Mouse (Mus musculus) G1E (cell line): ENCODE data around the gene Gm6614. TPM values are rescaled to one million over a fixed set of nuclear protein-coding genes. Genes with fewer than 3 reads are reported as not detected.

ENCODE experiments used
- ATAC-seq: 2 replicates; pipeline ENCODE4 v1.8.0; 2016; ENCODE audit warnings: mild to moderate bottlenecking; ENCODE audit not compliant: insufficient number of reproducible peaks, poor library complexity, low FRiP score, severe bottlenecking; ENCODE audit errors: extremely low read depth
- DNase-seq: peaks from one replicate; pipeline ENCODE4 v3.0.0; 2012; ENCODE audit warnings: low spot score
- H3K27me3 ChIP-seq: 2 replicates; pipeline ENCODE4 v1.6.1; 2012; ENCODE audit warnings: mild to moderate bottlenecking, low read length, inconsistent platforms; ENCODE audit not compliant: insufficient read depth
- H3K36me3 ChIP-seq: replicated peaks from 2 replicates; pipeline ENCODE3; 2012; ENCODE audit warnings: mild to moderate bottlenecking, inconsistent platforms
- H3K4me1 ChIP-seq: 2 replicates; pipeline ENCODE4 v1.6.1; 2012; ENCODE audit warnings: low read depth, low read length, inconsistent platforms, mixed read lengths; ENCODE audit not compliant: insufficient read depth
- H3K4me3 ChIP-seq: 2 replicates; pipeline ENCODE4 v1.5.1; 2012; ENCODE audit warnings: low read depth, mild to moderate bottlenecking, inconsistent platforms, low read length, moderate library complexity, mixed read lengths
- H3K9me3 ChIP-seq: replicated peaks from 2 replicates; pipeline ENCODE4 v1.6.1; 2012; ENCODE audit warnings: inconsistent platforms
- CTCF ChIP-seq: IDR thresholded peaks from 2 replicates; pipeline ENCODE4 v1.5.1; 2012; ENCODE audit warnings: low read depth, low read length, inconsistent platforms, mixed read lengths
- GATA1 ChIP-seq: IDR thresholded peaks from 2 replicates; pipeline ENCODE4 v1.6.1; 2012; ENCODE audit warnings: borderline replicate concordance, low read length, inconsistent platforms, mixed read lengths
- GATA2 ChIP-seq: IDR thresholded peaks from 2 replicates; pipeline ENCODE4 v1.6.1; 2012; ENCODE audit warnings: low read depth, low read length, inconsistent platforms, borderline replicate concordance
- POLR2AphosphoS5 ChIP-seq: IDR thresholded peaks from 2 replicates; pipeline ENCODE4 v1.6.1; 2012; ENCODE audit warnings: low read depth, low read length, inconsistent platforms; ENCODE audit not compliant: insufficient replicate concordance
- TAL1 ChIP-seq: conservative IDR thresholded peaks from 2 replicates; pipeline ENCODE4 v1.6.1; 2012; ENCODE audit warnings: low read depth, low read length, inconsistent platforms, mixed read lengths
- polyA plus RNA-seq: library from polyadenylated mRNA; stranded (reverse); fragments of >175 nt; gene quantifications from 2 replicates; pipeline ENCODE4 v1.2.3, GENCODE M21; 2012
- total RNA-seq, 2 experiments: library from RNA; stranded (forward) in 1 of 2; stranded (reverse) in 1 of 2; fragments of 200-1000 nt in 1 of 2; fragments of >200 nt in 1 of 2; fragmentation: Nextera tagmentation in 1 of 2; gene quantifications; 2 replicates each; pipeline ENCODE4 v1.2.3; 2014 to 2017

Gene Gm6614
- total and polyA plus RNA-seq, 3 experiments, result 0.05 TPM; not detected in 2

- no peak for DNase-seq
- no peak overlapping the region for H3K4me3 ChIP-seq
- H3K9me3 ChIP-seq, result no peaks in the 10 kb centered on the region
- H3K27me3 ChIP-seq, result no peaks in the 10 kb centered on the region
- H3K36me3 ChIP-seq, result no peaks in the 10 kb centered on the region
- no peaks in the 10 kb centered on the region for H3K4me1 ChIP-seq
- no peak for ATAC-seq
- no peak for TF ChIP-seq TAL1
- no peak for TF ChIP-seq CTCF
- no peak for TF ChIP-seq GATA2
- no peak for TF ChIP-seq POLR2AphosphoS5
- no peak for TF ChIP-seq GATA1
Observed at GRCm38 (mm10) chr6:141940451-141940850, 70.8 kb downstream of the Gm6614 start.

Other genes with a start within 250 kb of the Gm6614 start
- not detected in 2 replicates for gene Gm5724, start 237.6 kb downstream of the Gm6614 start, total RNA-seq (2014; fragmentation: Nextera tagmentation)
- not detected in 2 replicates for gene Gm5724, start 237.6 kb downstream of the Gm6614 start, total RNA-seq (2017)
- not detected in 2 replicates for gene Gm5724, start 237.6 kb downstream of the Gm6614 start, polyA plus RNA-seq
- not detected in 2 replicates for gene Slco1a4, start 155.2 kb downstream of the Gm6614 start, total RNA-seq (2014; fragmentation: Nextera tagmentation)
- 0.06 and 0.16 TPM in 2 replicates for gene Slco1a4, start 155.2 kb downstream of the Gm6614 start, total RNA-seq (2017)
- gene Slco1a4, start 155.2 kb downstream of the Gm6614 start, polyA plus RNA-seq, result not detected in 2 replicates
- gene Slco1a1, start 64.5 kb downstream of the Gm6614 start, total RNA-seq (2014; fragmentation: Nextera tagmentation), result not detected in 2 replicates
- 0.05 TPM in 1 of 2 replicates, not detected in the other for gene Slco1a1, start 64.5 kb downstream of the Gm6614 start, total RNA-seq (2017)
- not detected in 2 replicates for gene Slco1a1, start 64.5 kb downstream of the Gm6614 start, polyA plus RNA-seq
- gene Slco1a6, start 197.1 kb upstream of the Gm6614 start, total RNA-seq (2014; fragmentation: Nextera tagmentation), result 2.0 TPM in 1 of 2 replicates, not detected in the other
- gene Slco1a6, start 197.1 kb upstream of the Gm6614 start, total RNA-seq (2017), result 0.35 and 1.1 TPM in 2 replicates
- gene Slco1a6, start 197.1 kb upstream of the Gm6614 start, polyA plus RNA-seq, result not detected in 2 replicates